Mouse (Mus musculus) bone marrow, adult 2 months (tissue): Measurements from ENCODE around the gene Dmac2.

Experiments used
- CTCF ChIP-seq: fragments of 200-500 bp; IDR thresholded peaks from 2 replicates; pipeline ENCODE4 v1.5.1; 2011; ENCODE audit warnings: low read length, control low read depth; ENCODE audit not compliant: control insufficient read depth, insufficient read depth
- POLR2A ChIP-seq: fragments of 200-500 bp; IDR thresholded peaks from 2 replicates; pipeline ENCODE4 v1.6.1; 2011; ENCODE audit warnings: low read depth, mild to moderate bottlenecking, control low read depth, low read length, borderline replicate concordance; ENCODE audit not compliant: control insufficient read depth

DNA sequence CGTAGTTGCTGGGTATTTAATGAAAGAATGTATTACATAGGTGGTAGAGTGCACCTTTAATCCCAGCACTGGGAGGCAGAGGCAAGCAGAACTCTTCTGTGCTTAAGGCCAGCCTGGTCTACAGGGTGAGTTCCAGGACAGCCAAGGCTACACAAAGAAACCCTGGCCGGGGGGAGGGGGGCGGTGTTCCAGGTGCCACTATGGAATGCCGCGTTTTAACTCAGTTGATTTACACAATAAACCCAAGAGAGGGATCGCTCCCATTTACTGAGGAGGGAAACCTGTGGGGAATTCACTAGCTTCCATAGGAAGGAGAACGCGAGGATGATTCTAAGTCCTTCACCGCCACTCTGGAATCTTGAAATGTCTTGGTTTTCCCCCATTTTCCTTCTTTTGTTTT is 50.4 kb downstream of the Dmac2 start:
- TF ChIP-seq POLR2A = no peak
- TF ChIP-seq CTCF = no peak
